Mouse (Mus musculus) heart, embryonic 15.5 days (tissue): ENCODE data around the gene Ergic3. TPM values are rescaled to one million over a fixed set of nuclear protein-coding genes. Genes with fewer than 3 reads are reported as not detected.

ENCODE experiments used
- ATAC-seq: fragments of 200-750 bp; cut with Nextera tagmentation; replicated peaks from 2 replicates; pipeline ENCODE4 v1.8.0; 2017; ENCODE audit warnings: low read depth, moderate TSS enrichment; ENCODE audit not compliant: insufficient number of reproducible peaks, insufficient read depth, low FRiP score
- H3K27ac ChIP-seq: fragments of 300-500 bp; sonication (generic); 2 replicates; pipeline ENCODE4 v1.5.1; 2015; ENCODE audit warnings: mild to moderate bottlenecking, inconsistent platforms
- H3K27me3 ChIP-seq: fragments of 300-500 bp; sonication (generic); 2 replicates; pipeline ENCODE4 v1.6.1; 2015; ENCODE audit warnings: inconsistent platforms
- H3K36me3 ChIP-seq: fragments of 300-500 bp; sonication (generic); 2 replicates; pipeline ENCODE4 v1.6.1; 2015; ENCODE audit warnings: mild to moderate bottlenecking, inconsistent platforms
- H3K4me1 ChIP-seq: fragments of 300-500 bp; sonication (generic); replicated peaks from 2 replicates; pipeline ENCODE4 v1.6.1; 2015; ENCODE audit warnings: inconsistent platforms
- H3K4me2 ChIP-seq: fragments of 300-500 bp; sonication (generic); 2 replicates; pipeline ENCODE4 v1.6.1; 2015; ENCODE audit warnings: inconsistent platforms, mild to moderate bottlenecking, moderate library complexity
- H3K4me3 ChIP-seq: fragments of 300-500 bp; sonication (generic); 2 replicates; pipeline ENCODE4 v1.5.1; 2015; ENCODE audit warnings: mild to moderate bottlenecking, inconsistent platforms
- H3K9ac ChIP-seq: fragments of 300-500 bp; sonication (generic); 2 replicates; pipeline ENCODE4 v1.6.1; 2015; ENCODE audit warnings: mild to moderate bottlenecking, inconsistent platforms
- H3K9me3 ChIP-seq: fragments of 300-500 bp; sonication (generic); replicated peaks from 2 replicates; pipeline ENCODE4 v1.6.1; 2016; ENCODE audit warnings: inconsistent platforms
- WGBS: fragments of 180-500 bp; shearing (Covaris S2); methylation state at CpG from one replicate; pipeline ENCODE4 v1.1.7; 2015; ENCODE audit warnings: mixed read lengths; 5-methylcytosine and 5-hydroxymethylcytosine counted together
- polyA plus RNA-seq: library from polyadenylated mRNA; unstranded; fragments of >200 nt; fragmentation: Nextera tagmentation; extraction: Ambion mirVana; gene quantifications from 2 replicates; pipeline ENCODE4 v1.2.1, GENCODE M21; 2015

Ergic3 gene
- polyA plus RNA-seq, 1 experiment from 2014 or later: 126 TPM

DNA sequence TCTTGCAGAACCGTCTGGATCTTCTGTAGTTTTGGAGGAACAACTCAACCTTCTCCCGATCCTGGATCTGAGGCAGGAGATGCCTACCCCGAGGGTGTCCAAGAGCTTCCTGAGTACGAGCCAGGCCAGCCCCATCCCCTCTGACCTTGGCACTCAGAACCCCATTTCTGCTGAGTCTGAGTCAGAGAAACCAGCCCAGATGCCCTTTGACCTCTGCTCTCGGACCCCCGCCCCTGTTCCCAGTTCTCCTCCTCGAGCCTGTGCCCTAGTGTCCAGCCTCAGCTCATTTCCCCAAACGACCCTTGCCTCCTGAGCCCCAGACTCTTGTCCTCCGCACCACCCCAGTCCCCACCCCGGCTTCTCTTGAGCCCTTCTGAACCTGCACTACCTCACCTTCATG lies 58.3 kb downstream of the Ergic3 start:
- ATAC-seq: no peak
- Histone ChIP-seq H3K4me1 (peaks cover 4% of the 10 kb centered on the region), H3K27me3 (no peaks in the 10 kb centered on the region), H3K9me3 (no peaks in the 10 kb centered on the region), H3K4me3 (peak overlapping the region; percentile 66), H3K36me3 (peaks cover 16% of the 10 kb centered on the region), H3K4me2 (peak overlapping the region; percentile 94), H3K27ac (no peak overlapping the region), H3K9ac (peak overlapping the region; percentile 74; the same call in 1 of the 2 replicates)
- 40% methylated on average over 10 of the region's 10 CpGs for WGBS

Other genes with a start within 250 kb of the Ergic3 start
- 0.05 and 0.13 TPM in 2 replicates for gene Mmp24, start 232.7 kb upstream of the Ergic3 start, polyA plus RNA-seq
- 14.8 and 16.8 TPM in 2 replicates for gene BC029722, start 188.6 kb upstream of the Ergic3 start, polyA plus RNA-seq
- gene Eif6, start 181.1 kb upstream of the Ergic3 start, polyA plus RNA-seq: 107 and 132 TPM in 2 replicates
- 0.05 and 0.08 TPM in 2 replicates for gene Fam83c, start 173.2 kb upstream of the Ergic3 start, polyA plus RNA-seq
- 114 and 134 TPM in 2 replicates for gene Uqcc1, start 77.7 kb upstream of the Ergic3 start, polyA plus RNA-seq
- gene Gm15557, start 67.3 kb upstream of the Ergic3 start, polyA plus RNA-seq: not detected in 2 replicates
- 0.30 and 0.61 TPM in 2 replicates for gene Gdf5, start 62.7 kb upstream of the Ergic3 start, polyA plus RNA-seq
- 7.7 and 11.0 TPM in 2 replicates for gene Cep250, start 51.6 kb upstream of the Ergic3 start, polyA plus RNA-seq
- 0.63 and 1.2 TPM in 2 replicates for gene 6430550D23Rik, start 68 bp upstream of the Ergic3 start, polyA plus RNA-seq
- gene Fer1l4, start 44.9 kb downstream of the Ergic3 start, polyA plus RNA-seq: not detected in 2 replicates
- gene Spag4, start 57.1 kb downstream of the Ergic3 start, polyA plus RNA-seq: 1.9 TPM in 2 replicates
- gene Cpne1, start 103.9 kb downstream of the Ergic3 start, polyA plus RNA-seq: 22.7 and 30.1 TPM in 2 replicates
- gene Rbm12, start 103.9 kb downstream of the Ergic3 start, polyA plus RNA-seq: 14.0 and 18.1 TPM in 2 replicates
- gene Gm28036, start 119.0 kb downstream of the Ergic3 start, polyA plus RNA-seq: 10.5 and 11.6 TPM in 2 replicates
- 324 and 427 TPM in 2 replicates for gene Romo1, start 136.0 kb downstream of the Ergic3 start, polyA plus RNA-seq
- gene Nfs1, start 136.1 kb downstream of the Ergic3 start, polyA plus RNA-seq: 58.2 and 63.4 TPM in 2 replicates
- 360 and 407 TPM in 2 replicates for gene Rbm39, start 172.2 kb downstream of the Ergic3 start, polyA plus RNA-seq
- 41.5 and 53.9 TPM in 2 replicates for gene Phf20, start 188.4 kb downstream of the Ergic3 start, polyA plus RNA-seq